Mouse (Mus musculus) small intestine, adult 2 months (tissue): ENCODE data around the gene Cir1.

ENCODE experiments used
- CTCF ChIP-seq: fragments of 200-500 bp; IDR thresholded peaks from 2 replicates; pipeline ENCODE4 v1.5.1; 2012; ENCODE audit warnings: low read depth, mild to moderate bottlenecking, control low read depth, inconsistent platforms, low read length, moderate library complexity, mixed read lengths; ENCODE audit not compliant: insufficient replicate concordance, insufficient read length; ENCODE audit errors: extremely low read depth
- POLR2A ChIP-seq: fragments of 200-500 bp; IDR thresholded peaks from 2 replicates; pipeline ENCODE4 v1.6.1; 2012; ENCODE audit warnings: low read depth, mild to moderate bottlenecking, control low read depth, inconsistent platforms, low read length, moderate library complexity

GRCm38 (mm10) chr2:73285630-73286029 is 26.9 kb downstream of the Cir1 start:
- no peak for TF ChIP-seq CTCF
- TF ChIP-seq POLR2A: no peak
